Mouse (Mus musculus): ENCODE data around the gene Limk2.
A peak's percentile ranks its signal among the peaks of the same experiment; 100 is the strongest.

Gene Limk2

DNA sequence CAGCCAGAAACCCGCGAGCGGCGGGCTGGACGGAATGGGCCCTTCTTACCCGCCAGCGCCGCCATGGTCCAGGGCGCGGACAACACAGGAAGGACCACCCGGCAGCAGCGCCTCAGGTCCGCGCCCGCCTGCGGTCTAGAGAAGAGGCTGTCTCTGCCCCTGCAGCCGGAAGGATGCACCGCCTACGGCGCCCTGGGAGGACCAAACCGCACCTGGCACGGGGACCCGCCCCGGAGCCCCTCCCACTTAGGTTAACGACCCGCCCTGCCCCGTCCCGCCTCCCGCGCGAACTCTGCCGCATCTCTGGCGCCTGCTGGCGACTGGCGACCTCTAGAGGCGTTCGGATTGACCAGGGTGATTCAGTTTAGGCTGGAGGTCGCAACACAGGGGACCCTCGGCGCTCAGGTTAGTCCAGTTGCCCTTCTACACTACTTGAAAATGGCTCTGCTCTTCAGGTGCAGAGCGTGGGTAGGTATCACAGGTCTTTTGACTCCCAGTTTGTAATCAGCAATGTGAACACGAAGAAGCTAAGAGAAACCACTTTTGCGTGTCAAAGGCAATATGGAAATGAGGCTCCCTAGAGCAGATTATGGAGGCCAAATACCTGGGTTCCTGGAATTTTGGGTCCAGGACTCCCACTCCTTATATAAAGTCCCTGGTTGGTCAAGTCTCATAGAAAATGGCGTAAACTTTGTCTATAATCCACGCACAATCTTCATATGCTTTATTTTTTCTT is at the start of gene Limk2:
Limk2 (minus strand) TSS at position 193 of the 736 bp plus-strand sequence.
- peak; percentile 90 to 93 for DNase-seq (ENCODE audit: low read depth in 2 of 2, low spot score in 2 of 2)

GRCm38 (mm10) chr11:3458428-3459104 is 49.6 kb upstream of the Limk2 start:
- DNase-seq (ENCODE audit: low read depth in 2 of 2, low spot score in 2 of 2), result no peak

GRCm38 (mm10) chr11:3456354-3456753 is 47.4 kb upstream of the Limk2 start:
- DNase-seq (ENCODE audit: low read depth in 2 of 2, low spot score in 2 of 2), result peak; percentile 48 to 67

- DNase-seq (ENCODE audit: low read depth in 2 of 2, low spot score in 2 of 2), result no peak
Measured at GRCm38 (mm10) chr11:3454506-3454905, 45.5 kb upstream of the Limk2 start.

DNA sequence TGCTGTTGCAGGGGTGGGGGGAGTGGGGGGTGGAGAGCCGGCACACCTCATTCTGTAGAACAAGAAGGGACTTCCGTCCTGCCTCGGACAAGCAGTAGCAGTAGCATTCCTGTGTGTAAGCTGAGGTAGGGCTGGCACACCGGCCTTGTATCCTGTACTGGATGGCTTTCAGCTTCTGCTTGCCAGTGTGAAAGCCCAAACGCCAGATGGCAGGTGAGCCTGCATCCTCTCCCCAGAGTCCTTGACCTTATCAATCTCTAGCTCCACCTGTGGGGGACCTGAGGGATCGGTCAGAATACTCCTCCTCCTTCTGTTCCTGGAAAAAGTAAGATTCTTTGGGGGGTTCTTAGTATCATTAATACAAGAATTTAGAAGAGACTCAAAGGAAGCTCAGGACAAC is 44.5 kb upstream of the Limk2 start:
- no peak for DNase-seq (ENCODE audit: low read depth in 2 of 2, low spot score in 2 of 2)

DNA sequence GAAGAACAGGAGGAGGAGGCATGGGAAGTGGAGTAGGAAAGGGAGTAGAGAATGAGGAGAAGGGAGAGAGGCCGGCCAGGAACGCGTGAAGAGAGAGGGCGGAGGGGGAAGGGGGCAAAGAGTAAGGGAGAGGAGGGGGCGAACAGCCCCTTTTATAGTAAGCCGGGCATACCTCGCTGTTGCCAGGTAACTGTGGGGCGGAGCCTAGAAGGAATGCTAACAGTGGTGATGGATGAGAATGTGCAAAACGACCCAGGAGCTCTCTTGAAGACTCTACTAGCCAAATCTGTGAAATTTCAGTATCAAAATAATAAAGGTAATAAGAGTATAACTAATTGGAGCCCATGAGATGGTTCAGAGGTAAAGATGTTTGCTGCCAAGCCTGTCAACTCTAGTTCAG is 43.8 kb upstream of the Limk2 start:
- DNase-seq (ENCODE audit: low read depth in 2 of 2, low spot score in 2 of 2), result no peak

GRCm38 (mm10) chr11:3452167-3452639 is 43.2 kb upstream of the Limk2 start, which contains the start of gene Rnf185:
Rnf185 (minus strand) TSS chr11:3452363.
- peak; percentile 86 for DNase-seq (ENCODE audit: low read depth in 2 of 2, low spot score in 2 of 2)

DNA sequence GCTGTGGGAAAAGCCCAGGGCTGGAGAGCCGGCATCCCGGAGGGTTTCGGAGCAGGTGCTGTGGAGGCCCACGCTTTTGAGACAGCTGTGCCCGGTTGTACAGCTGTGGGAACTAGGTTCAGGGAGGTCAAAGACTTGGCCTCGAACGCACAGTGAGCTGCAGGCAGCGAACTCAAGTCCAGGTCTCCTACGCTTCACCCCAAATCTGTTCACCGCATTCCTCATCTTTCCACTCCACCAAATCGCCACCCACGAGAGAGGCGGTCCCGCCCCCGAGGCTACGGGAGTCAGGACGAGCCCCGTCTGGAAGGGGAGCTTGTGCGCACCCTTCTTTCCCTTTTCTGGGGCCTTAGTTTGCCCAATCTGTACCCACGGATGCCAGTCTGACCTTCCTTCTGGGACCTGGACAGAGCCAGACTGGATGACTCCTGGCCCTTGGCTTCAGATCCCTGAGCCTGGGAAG is 42.7 kb upstream of the Limk2 start:
- DNase-seq (ENCODE audit: low read depth in 2 of 2, low spot score in 2 of 2), result no peak

DNA sequence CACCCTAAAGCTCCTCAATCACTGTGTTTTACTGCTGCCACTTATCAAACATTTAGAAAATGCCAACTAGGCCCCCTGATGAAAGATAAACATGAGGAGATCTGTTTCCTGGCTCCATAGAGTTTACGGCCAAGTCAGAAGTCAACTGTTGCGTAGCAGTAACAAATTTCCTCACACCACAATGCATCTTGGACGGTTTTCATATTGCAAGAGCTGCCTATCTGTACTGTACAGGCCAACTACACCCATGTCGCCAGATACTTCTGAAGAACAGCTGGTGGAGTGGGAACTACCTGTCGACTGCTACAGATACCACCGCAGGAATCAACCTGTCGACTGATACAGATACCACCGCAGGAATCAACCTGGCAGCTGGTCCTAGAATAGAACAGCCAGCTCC is 35.9 kb upstream of the Limk2 start:
- no peak for DNase-seq (ENCODE audit: low read depth in 2 of 2, low spot score in 2 of 2)

DNA sequence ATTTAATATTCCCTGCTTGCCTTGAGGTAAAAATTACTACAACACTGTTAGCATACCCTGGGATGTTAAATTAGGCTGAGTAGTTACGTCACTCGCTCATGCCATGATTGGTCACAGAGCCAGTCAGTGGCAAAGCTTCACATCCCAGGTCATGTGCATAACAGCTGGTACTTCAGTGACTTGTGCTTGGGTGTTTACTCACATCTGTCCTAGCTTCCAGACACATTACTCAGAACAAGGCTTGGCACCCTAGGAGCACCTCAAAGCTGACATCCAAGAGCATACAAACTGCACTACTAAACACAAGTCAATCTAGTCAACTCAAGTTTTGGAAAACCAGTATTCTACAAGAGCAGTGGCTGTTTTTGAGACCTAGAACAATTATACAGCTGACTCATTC is 34.1 kb upstream of the Limk2 start:
- no peak for DNase-seq (ENCODE audit: low read depth in 2 of 2, low spot score in 2 of 2)

DNA sequence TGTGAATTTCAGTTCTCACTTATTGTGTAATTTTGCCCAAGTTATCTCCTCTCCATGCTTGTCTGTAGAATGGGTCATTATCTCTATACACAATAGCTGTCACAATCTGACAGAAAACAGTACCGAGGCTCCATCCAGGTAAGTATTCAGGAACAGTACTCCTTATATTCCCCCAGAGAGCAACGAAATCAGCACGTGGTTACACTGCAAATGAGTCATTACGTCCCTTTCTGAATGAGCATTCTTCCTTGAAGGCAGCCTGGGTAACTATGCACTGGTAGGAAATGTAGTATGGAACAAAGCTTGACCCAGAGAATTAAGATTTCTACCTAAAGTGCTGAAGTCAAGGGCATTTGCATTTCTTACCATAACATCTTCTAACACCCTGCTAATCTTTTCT is 33.7 kb upstream of the Limk2 start:
- DNase-seq (ENCODE audit: low read depth in 2 of 2, low spot score in 2 of 2), result no peak

DNA sequence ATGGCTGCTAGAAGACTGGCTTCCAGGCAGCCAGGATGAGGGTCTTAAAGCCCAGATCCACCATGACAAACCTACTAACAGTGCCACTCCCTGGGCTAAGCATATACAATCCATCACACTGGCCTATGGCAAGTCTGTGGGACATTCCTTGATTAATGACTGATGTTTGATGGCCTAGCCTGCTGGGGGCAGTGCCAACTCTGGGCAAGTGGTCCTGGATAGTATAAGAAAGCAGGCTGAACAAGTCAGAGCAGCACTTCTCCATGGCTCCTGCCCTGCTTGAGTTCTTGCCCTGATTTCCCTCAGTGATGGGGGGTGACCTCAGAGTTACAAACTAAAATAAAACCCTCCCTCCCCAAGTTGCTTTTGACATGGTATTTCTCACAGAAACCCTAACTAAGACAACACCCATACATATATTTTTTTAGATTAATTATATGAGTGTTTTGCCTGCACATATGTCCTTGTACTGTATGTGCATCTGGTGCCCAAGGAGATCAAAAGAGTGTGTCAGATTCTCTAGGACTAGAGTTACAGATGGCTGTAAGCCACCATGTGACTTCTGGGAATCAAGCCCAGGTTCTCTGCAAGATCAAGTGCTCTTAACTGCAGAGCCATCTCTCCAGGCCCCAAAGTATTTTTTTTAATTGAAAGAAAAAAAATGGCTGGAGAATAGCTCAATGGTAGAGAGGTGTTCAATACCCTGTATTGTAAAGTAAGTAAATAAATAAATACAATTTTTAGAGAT is 32.9 kb upstream of the Limk2 start:
- no peak for DNase-seq (ENCODE audit: low read depth in 2 of 2, low spot score in 2 of 2)

- no peak for DNase-seq (ENCODE audit: low read depth in 2 of 2, low spot score in 2 of 2)
Measured at GRCm38 (mm10) chr11:3437621-3438020, 28.6 kb upstream of the Limk2 start.

GRCm38 (mm10) chr11:3433809-3434208 is 24.8 kb upstream of the Limk2 start:
- DNase-seq (ENCODE audit: low read depth in 2 of 2, low spot score in 2 of 2), result no peak

GRCm38 (mm10) chr11:3431976-3432603 is 23.1 kb upstream of the Limk2 start:
- no peak for DNase-seq (ENCODE audit: low read depth in 2 of 2, low spot score in 2 of 2)

DNA sequence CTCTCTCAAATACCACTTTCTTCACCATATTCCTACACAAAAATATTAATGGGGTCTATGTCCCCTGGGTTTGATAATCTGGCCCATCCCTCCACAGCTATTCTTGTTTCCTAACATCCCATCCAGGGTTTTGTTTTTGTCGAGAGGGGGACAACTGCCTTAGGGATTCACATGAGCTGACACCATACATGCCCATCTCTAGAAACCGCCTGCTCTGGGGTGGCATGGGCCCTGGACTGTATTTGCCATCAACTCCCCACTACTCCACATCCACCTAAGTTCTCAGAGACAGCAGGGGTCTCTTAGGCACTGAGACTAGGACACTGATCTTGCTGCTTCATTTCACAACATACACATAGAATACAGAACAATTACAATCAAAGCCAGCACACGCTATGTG is 22.5 kb upstream of the Limk2 start:
- no peak for DNase-seq (ENCODE audit: low read depth in 2 of 2, low spot score in 2 of 2)

- DNase-seq (ENCODE audit: low read depth in 2 of 2, low spot score in 2 of 2), result no peak
Measured at GRCm38 (mm10) chr11:3428632-3429031, 19.6 kb upstream of the Limk2 start.

- no peak for DNase-seq (ENCODE audit: low read depth in 2 of 2, low spot score in 2 of 2)
Measured at GRCm38 (mm10) chr11:3427697-3428230, 18.8 kb upstream of the Limk2 start.

DNA sequence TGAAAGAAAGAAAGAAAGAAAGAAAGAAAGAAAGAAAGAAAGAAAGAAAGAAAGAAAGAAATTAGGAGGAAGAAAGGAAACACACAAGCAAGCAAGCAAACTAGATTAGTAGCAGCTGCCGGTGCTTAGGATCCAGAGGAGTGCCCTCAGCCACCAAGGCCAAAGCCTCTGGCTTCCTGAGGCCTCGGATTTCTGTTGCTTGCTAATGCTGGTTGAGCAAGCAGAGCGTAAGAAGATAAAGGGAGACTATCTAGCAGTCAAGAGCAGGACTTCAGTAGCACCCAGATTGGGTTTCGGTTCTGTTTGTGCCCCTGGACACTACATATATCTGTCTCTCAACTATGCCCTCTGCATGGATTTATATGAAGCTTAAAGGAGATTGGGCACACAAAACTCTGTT is 13.3 kb upstream of the Limk2 start:
- DNase-seq (ENCODE audit: low read depth in 2 of 2, low spot score in 2 of 2), result no peak

GRCm38 (mm10) chr11:3418741-3419140 is 9.8 kb upstream of the Limk2 start:
- no peak for DNase-seq (ENCODE audit: low read depth in 2 of 2, low spot score in 2 of 2)

DNA sequence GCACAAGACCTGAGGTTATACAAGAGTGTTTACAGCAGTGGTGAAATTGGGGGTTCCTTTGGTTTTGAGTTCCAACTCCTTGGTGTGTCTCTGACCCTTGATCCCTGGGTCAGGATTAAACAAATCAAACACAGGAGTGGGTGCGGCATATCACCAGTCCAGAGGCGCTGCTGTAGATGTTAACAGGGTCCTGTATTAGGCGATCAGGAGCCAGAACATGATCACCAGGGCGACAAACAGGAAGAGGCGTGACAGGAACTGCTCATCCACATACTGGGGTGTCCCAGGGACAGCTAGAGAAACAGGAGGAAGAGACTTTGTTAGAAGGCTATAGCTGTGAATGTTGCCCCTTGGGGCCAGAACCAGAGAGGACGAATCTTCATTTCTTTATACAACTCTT is 8.8 kb upstream of the Limk2 start:
- no peak for DNase-seq (ENCODE audit: low read depth in 2 of 2, low spot score in 2 of 2)

Measured in CD8-positive naive resting alpha-beta T cell, adult 2 months (primary cell).